ENCODE assay signal across 8 mouse cellular contexts in genomic region chr2:156719549-156720312, GRCm38 (mm10). TPM values are rescaled to one million over a fixed set of nuclear protein-coding genes. Genes with fewer than 3 reads are reported as not detected.
DNase-seq lines count a peak whose midpoint lies in the region; ATAC-seq and TF ChIP-seq lines count a peak whose summit lies in the region.

No protein-coding gene starts in this region.

- in situ Hi-C loops in ES-E14 (cut with MboI; ENCODE audit: low sequenced_read_pairs in 2 of 2, unreplicated experiment in 2 of 2), result loop anchor here in 1 of 2 experiments (25.0 kb wide), 1 partner anchor 182 kb away; the partner anchor contains the start of gene Aar2

- DNase-seq in heart, adult 18-20 months, result no peak
- no peak for DNase-seq in ES-E14 (ENCODE audit: low read depth, low spot score)
- DNase-seq in forebrain, postnatal 0 days, result no peak
- DNase-seq in left cerebral cortex, postnatal 36 days (ENCODE audit: low spot score in 2 of 2), result no peak
- no peak for DNase-seq in thymus, adult 18-20 months
- DNase-seq in kidney, adult 18-20 months, result no peak

- no peak for TF ChIP-seq CTCF in forebrain, postnatal 0 days (IDR thresholded peaks at IDR 0.05; ENCODE audit: low read depth)

- intact Hi-C loops in left cerebral cortex, postnatal 36 days (cut with DNase I), result no loop called here

- H3K36me3 ChIP-seq in heart, embryonic 13.5 days, result peaks cover 3% of the 10 kb centered on the region
- H3K36me3 ChIP-seq in ES-E14 (ENCODE audit: control insufficient read depth, insufficient read depth, low read length, poor library complexity, severe bottlenecking) (no peaks in the 10 kb centered on the region; the same call in 1 of the 2 replicates), macrophage (ENCODE audit: inconsistent target) (no peaks in the 10 kb centered on the region)
- H3K36me3 ChIP-seq in forebrain, postnatal 0 days (ENCODE audit: insufficient read depth), result no peaks in the 10 kb centered on the region

- peaks cover 36% of the 10 kb centered on the region for H3K79me2 ChIP-seq in macrophage (ENCODE audit: inconsistent target)

- peak overlapping the region; percentile 97 for H3K9ac ChIP-seq in heart, embryonic 13.5 days
- H3K9ac ChIP-seq in ES-E14 (ENCODE audit: insufficient read depth, low read depth, low read length, poor library complexity, severe bottlenecking), result peak overlapping the region; percentile 18; the same call in 1 of the 2 replicates
- peak overlapping the region; percentile 100 for H3K9ac ChIP-seq in forebrain, postnatal 0 days

- WGBS in heart, embryonic 13.5 days, result 85% methylated on average over 8 of the region's 8 CpGs
- 82% methylated on average over 8 of the region's 8 CpGs for WGBS in forebrain, postnatal 0 days
- 80% methylated on average over 5 of the region's 8 CpGs for WGBS in macrophage (ENCODE audit: missing documents)

- peak overlapping the region; percentile 84 for H3K4me3 ChIP-seq in heart, embryonic 13.5 days
- H3K4me3 ChIP-seq in ES-E14 (ENCODE audit: insufficient read depth in 1 of 2, low read depth in 1 of 2, low read length in 2 of 2, poor library complexity in 1 of 2, severe bottlenecking in 1 of 2), result peak overlapping the region; percentile 70 to 78
- peak overlapping the region; percentile 94 for H3K4me3 ChIP-seq in forebrain, postnatal 0 days (ENCODE audit: low read depth, low read length)
- H3K4me3 ChIP-seq in macrophage (ENCODE audit: inconsistent target), result peak overlapping the region; percentile 80

- no peaks in the 10 kb centered on the region for H3K9me3 ChIP-seq in heart, embryonic 13.5 days
- H3K9me3 ChIP-seq in ES-E14 (ENCODE audit: control insufficient read depth, insufficient read depth, low read depth, low read length), result no peaks in the 10 kb centered on the region
- H3K9me3 ChIP-seq in forebrain, postnatal 0 days (ENCODE audit: low read length), result no peaks in the 10 kb centered on the region

- no peak for ATAC-seq in heart, embryonic 13.5 days (ENCODE audit: extremely low read depth, insufficient number of reproducible peaks, low FRiP score, low TSS enrichment)
- ATAC-seq in forebrain, postnatal 0 days, result no peak

- peak overlapping the region; percentile 85 for H3K4me2 ChIP-seq in heart, embryonic 13.5 days
- peak overlapping the region; percentile 70 for H3K4me2 ChIP-seq in forebrain, postnatal 0 days (ENCODE audit: low read depth)

- no peaks in the 10 kb centered on the region for H3K27me3 ChIP-seq in heart, embryonic 13.5 days (replicated peaks)
- H3K27me3 ChIP-seq in forebrain, postnatal 0 days (ENCODE audit: insufficient read depth, low read length), result no peaks in the 10 kb centered on the region

- H3K27ac ChIP-seq in heart, embryonic 13.5 days (replicated peaks), result peak overlapping the region; percentile 93
- H3K27ac ChIP-seq in ES-E14 (ENCODE audit: insufficient read depth, low read depth, low read length, poor library complexity, severe bottlenecking) (0 out of 2 replicates have a peak overlapping the region, but pooled peaks have one; percentile 27), macrophage (no peak overlapping the region)
- peak overlapping the region; percentile 98 for H3K27ac ChIP-seq in forebrain, postnatal 0 days (ENCODE audit: low read depth, low read length)

- H3K4me1 ChIP-seq in heart, embryonic 13.5 days, result peaks cover 66% of the 10 kb centered on the region
- peaks cover 7 to 18% of the 10 kb centered on the region in 2 experiments; a peak in 3 of 4 replicates for H3K4me1 ChIP-seq in ES-E14 (ENCODE audit: control insufficient read depth in 2 of 2, insufficient read depth in 2 of 2, low read length in 2 of 2, poor library complexity in 1 of 2)
- H3K4me1 ChIP-seq in forebrain, postnatal 0 days (ENCODE audit: insufficient read depth), result peaks cover 30% of the 10 kb centered on the region; the same call in 1 of the 2 replicates

TF ChIP-seq in ES-E14, 5 proteins besides CTCF, POLR2A, EP300 and RAD21:
- no peak for TF ChIP-seq ZC3H11A (IDR thresholded peaks at IDR 0.05; ENCODE audit: borderline replicate concordance, low read depth, low read length)
- no peak for TF ChIP-seq HCFC1 (IDR thresholded peaks at IDR 0.05; ENCODE audit: borderline replicate concordance, insufficient read depth, low read length)
- TF ChIP-seq CHD2 (IDR thresholded peaks at IDR 0.05; ENCODE audit: low read depth, low read length), result no peak
- no peak for TF ChIP-seq MAFK (IDR thresholded peaks at IDR 0.05; ENCODE audit: insufficient read depth, low read depth, low read length)
- TF ChIP-seq ZNF384 (IDR thresholded peaks at IDR 0.05; ENCODE audit: low read depth, low read length), result no peak

RNA-seq across cellular contexts. Expression of gene Myl9, which starts 55.5 kb away (rescaled TPM):
- 1,696 and 1,855 TPM in 2 replicates for polyA plus RNA-seq in heart, embryonic 13.5 days (2015; fragmentation: Nextera tagmentation; extraction: Ambion mirVana)
- 10 to 100 TPM; 70.9 to 74.6 TPM for total RNA-seq in heart, adult 18-20 months (2021)
- total RNA-seq in ES-E14 (2012; rRNA removed), result 30.7 and 77.7 TPM in 2 replicates
- total RNA-seq in forebrain, postnatal 0 days (2014; rRNA removed), result 24.4 and 34.3 TPM in 2 replicates
- 34.6 and 39.6 TPM in 2 replicates for polyA plus RNA-seq in forebrain, postnatal 0 days (2015; fragmentation: Nextera tagmentation; extraction: Ambion mirVana)
- 10 to 100 TPM in 1 of 26 experiments, 1 to 10 TPM in 1, not detected in 24; 3.5 to 24.6 TPM for total RNA-seq in macrophage (2018; cell fraction: chromatin; rRNA removed)
- total RNA-seq in macrophage (2018; cell fraction: cytosol; rRNA removed), result under 1 TPM in 1 of 26 experiments, not detected in 25; 0.05 TPM
- 1 to 10 TPM in 1 of 26 experiments, not detected in 25; 6.0 TPM for total RNA-seq in macrophage (2018; cell fraction: nucleus; rRNA removed)
- polyA plus RNA-seq in macrophage (2018), result 0.40 TPM in 1 of 3 replicates, not detected in the others
- total RNA-seq in left cerebral cortex, postnatal 36 days (2021), result 10 to 100 TPM; 16.6 to 16.9 TPM

Comparison
In these comparisons a context has a peak if more than half of its experiments do, and no peak if none do; other contexts are left out.
1. H3K9ac ChIP-seq: peak in every context shown above with its lines; median percentile 100 in forebrain, postnatal 0 days; 97 in heart, embryonic 13.5 days; 18 in ES-E14.